Mouse (Mus musculus): Measurements from ENCODE around the gene Olfm4. TPM values are rescaled to one million over a fixed set of nuclear protein-coding genes. Genes with fewer than 3 reads are reported as not detected.
A peak's percentile ranks its signal among the peaks of the same experiment; 100 is the strongest.

Olfm4 gene
- total RNA-seq (2021), result 1 to 10 TPM; 2.1 to 2.5 TPM
- long read RNA-seq, partial matches to known transcripts, result 0 of 1 reads
- long read RNA-seq, other reads (novel, unspliced or antisense), result 1 of 1 reads

DNA sequence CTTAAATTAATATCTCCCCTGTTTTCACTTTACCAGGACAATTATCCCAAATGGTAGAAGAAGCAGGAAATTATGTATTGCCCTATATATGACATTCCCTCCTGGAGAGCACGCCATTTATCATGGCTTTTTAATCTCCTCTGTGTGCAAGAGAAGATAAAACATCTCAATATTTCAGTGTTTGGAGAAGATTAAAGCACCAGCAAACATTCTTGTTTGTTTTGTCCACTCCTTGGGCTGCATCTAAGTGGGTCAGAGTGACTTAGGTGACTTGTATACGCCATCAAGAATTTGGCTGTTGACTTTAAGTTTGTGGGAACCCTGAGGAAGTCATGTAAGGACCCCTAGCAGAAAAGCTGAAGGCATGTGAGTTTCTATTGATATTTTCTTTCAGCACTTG lies at the start of gene Olfm4:
Gene Olfm4, plus strand, starts transcription at position 301 of the 400 bp plus-strand sequence.
- DNase-seq (ENCODE audit: low spot score in 2 of 2), result no peak

DNA sequence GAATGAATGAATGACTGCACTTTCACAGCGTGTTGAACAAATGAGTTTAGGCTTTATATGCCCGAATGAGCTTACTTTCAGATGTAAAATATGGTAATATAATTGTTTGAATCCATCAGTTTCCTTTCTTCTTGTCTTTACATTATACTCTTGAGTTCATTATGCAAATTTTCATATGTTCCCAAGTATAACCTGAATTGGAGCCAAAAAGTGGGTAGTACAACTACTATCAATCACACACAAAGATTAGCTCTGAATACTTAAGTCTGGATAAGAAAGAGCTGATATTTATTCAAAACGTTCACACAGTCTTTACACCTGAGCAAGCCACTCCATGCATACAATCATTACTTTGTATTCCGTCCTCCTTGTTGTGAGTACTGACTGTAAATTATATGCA lies 49.5 kb upstream of the Olfm4 start:
- no peak for DNase-seq (ENCODE audit: low spot score in 2 of 2)

DNA sequence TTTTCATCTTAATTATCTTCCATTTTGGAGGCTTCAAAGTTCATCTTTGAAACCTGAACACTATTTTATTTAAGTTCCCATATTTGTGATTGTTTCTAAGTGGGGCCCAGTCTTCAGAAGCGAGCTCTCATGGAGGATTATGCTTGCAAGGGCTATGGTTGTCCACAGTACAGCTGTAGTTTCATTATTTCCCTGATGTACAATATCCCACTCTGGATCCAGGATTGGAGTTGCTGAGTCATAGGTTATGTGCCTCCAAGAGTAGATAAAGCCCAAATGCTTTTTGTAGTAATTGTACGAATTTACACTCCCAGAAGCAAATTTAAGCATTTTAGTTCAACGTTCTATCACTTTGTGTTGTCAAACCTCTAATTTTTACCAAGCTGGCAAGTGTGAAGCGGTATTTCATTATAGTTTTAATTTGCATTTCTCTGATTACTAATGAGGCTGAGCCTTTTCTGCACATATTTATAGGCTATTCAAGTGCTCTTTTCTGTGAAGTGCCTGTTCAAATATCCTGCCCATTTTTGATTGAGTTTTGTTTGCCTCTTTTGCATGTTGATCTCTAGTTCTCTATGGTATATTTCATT lies 46.9 kb upstream of the Olfm4 start:
- DNase-seq (ENCODE audit: low spot score in 2 of 2), result peak in 1 of 2 experiments; percentile 14

DNA sequence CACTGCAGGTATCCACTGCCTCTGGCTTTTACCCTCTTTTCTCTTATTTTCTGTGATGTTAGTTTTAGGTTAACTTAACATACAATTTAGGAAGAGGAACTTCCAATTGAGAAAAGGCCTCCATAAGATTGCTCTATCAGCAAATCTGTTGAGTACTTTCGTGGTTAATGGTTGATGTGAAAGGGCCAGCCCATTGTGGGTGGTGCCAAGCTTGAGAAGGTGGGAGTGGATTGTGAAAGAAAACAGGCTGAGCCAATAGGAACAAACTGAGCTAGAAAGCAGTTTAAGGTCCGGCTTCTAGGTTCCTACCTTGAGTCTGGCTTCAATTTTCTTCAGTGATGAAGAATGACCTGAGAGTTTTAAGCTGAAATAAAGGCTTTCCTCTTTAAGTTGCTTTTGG lies 38.0 kb upstream of the Olfm4 start:
- DNase-seq (ENCODE audit: low spot score in 2 of 2), result no peak

DNA sequence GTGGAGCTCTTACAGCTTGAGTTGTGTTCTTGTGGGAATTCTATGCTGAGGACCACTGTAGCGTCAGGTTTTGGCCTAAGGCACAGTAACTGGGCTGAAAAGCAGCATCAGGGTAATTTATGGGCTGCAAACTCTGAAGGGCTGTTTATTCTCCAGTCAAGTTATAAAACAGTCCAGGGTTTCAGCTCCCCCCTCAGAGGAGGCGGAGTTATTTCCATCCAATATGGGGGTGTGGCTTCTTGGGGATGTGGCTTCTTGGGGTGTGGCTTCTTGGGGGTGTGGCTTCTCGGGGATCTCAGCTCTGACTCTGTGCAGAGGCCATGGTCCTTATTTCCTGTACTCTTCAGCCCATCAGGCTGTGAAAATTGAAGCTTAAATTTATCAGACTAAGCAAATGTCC lies 28.2 kb upstream of the Olfm4 start:
- no peak for DNase-seq (ENCODE audit: low spot score in 2 of 2)

DNA sequence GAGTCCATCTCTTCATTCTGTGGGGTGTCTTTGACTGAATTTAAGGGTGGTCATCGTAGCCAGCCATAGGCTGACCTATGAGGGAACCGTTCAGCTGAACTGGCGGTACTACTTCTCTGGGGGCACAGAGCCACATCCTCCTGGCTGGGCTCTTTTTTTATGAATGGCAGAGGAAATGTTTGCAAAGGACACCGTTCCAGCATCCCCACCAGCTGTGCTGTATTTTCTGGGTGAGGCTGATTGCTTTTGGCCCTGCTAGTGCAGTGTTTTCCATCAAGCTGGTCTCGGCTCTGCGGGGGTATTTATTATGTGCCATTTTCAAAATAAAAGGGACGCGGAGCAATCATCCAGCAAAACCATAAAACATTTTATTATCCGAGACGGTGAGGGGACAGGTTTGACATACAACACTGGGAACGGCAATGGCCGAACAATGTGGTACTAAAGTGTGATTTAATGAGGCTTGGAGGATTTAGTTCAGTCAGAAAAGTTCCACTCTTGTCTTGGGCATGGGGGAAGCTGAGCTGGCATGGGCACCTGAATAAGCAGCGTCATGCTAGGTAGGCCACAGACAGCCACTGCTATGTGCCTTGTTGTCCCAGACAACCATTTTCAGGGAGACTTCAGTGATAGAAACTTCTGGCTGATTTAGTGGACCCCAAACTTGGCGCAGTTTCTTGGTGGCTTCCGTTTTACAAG lies 25.9 kb upstream of the Olfm4 start:
- no peak for DNase-seq (ENCODE audit: low spot score in 2 of 2)

DNA sequence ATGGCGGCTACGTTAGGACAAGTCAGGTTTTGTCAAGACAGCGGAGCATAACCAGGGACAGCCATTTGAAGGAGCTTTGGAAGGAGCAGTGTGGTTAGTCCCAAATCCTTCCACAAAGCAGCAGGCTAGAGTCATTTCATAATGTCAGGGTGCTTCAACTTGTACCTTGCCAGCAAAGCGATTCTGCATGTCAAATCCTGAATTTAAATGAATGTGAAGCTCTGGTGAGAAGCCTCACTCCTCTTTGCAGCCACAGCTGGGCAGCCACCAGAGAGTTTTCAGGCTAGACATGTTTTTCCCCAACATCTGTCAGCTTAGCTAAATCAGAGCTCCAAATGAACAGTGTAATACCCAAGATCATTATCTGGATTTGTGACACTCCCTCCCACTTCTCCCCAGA lies 22.7 kb upstream of the Olfm4 start:
- DNase-seq (ENCODE audit: low spot score in 2 of 2), result no peak

GRCm38 (mm10) chr14:79961602-79962001 lies 22.3 kb upstream of the Olfm4 start:
- DNase-seq (ENCODE audit: low spot score in 2 of 2), result no peak

DNA sequence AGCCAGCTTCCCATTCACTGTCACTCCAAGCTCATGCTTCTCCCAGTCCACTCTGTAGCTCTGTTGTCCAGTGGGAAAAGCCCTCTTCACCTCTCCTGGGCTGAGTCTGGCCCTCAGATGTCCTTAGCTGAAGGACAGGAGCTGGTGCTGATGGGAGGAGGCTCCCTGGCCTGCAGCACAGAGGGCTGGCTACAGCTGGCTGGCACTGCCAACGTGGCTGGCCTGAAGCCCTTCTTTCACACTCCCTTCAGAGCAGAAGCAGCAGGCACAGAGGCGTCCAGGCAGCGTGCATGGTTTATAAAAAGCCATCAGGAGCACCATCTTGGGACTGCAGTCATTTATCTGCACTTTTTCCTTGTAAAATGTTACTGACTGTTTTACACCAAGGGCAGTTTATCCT lies 13.7 kb upstream of the Olfm4 start:
- DNase-seq (ENCODE audit: low spot score in 2 of 2), result peak; percentile 35 to 62

DNA sequence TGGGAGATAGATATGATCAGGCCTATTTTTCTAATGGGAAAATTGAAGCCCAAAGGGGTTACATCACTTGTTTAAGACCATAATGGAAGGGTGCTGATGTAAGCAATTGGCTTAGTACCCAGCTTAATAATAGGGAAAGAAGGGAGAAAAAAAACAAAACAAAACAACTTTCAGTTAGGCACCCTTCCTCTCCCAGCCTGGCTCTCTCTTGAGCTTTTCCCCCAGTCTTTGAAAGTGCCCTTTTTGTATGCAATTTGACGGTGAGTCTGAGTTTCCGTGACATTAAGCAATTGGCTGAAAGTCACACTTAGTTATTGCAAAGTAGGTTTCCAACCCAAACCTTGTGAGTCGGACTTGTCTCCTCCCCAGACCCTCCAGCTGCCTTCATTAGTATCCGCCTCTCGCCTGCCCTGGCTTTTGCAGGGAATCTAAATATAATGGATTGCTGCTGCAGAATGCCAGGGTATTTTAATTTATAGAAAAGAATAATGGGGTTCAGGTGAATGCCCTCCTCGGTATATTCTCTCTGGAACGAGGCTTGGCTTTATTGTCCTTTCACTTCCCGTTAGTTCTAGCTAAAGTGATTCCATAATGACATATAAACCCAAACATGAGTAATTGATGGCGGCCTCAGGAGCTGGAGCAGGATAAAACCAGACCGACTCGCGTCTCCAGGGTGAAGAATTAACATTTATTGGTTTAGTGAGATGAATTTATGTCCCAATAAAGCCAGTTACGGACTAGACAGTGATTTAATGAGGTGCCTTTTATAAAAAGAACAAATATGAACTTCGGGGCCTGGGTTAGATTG lies 12.7 kb upstream of the Olfm4 start:
- no peak for DNase-seq (ENCODE audit: low spot score in 2 of 2)

GRCm38 (mm10) chr14:79981437-79981836 lies 2.4 kb upstream of the Olfm4 start:
- DNase-seq (ENCODE audit: low spot score in 2 of 2), result no peak

GRCm38 (mm10) chr14:79985137-79985670 lies 1.3 kb downstream of the Olfm4 start:
- DNase-seq (ENCODE audit: low spot score in 2 of 2), result no peak

DNA sequence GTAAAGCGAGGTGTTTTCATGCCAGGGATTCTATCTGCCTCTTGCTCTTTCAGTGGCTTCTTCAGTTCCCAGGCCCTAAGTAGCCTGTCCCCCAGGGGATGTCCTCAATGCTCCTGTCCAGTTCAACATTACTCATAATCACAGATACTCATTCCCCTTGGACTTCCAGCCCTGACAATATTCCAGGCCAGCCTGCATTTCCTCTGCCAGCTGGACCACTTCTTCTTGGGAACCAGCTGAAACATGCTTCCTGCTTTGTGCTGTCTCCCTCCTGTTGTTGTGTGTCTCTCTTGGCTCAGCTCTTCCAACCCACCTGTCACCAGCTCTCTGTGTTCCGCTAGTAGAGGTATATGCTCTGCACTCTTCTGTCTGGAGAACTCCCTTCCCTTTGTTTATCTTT lies 1.8 kb downstream of the Olfm4 start:
- DNase-seq (ENCODE audit: low spot score in 2 of 2), result no peak

- no peak for DNase-seq (ENCODE audit: low spot score in 2 of 2)
Observed at GRCm38 (mm10) chr14:79986831-79987230, 3.0 kb downstream of the Olfm4 start.

- DNase-seq (ENCODE audit: low spot score in 2 of 2), result no peak
Observed at GRCm38 (mm10) chr14:79989785-79990184, 5.9 kb downstream of the Olfm4 start.

- DNase-seq (ENCODE audit: low spot score in 2 of 2), result no peak
Observed at GRCm38 (mm10) chr14:79990547-79990946, 6.7 kb downstream of the Olfm4 start.

DNA sequence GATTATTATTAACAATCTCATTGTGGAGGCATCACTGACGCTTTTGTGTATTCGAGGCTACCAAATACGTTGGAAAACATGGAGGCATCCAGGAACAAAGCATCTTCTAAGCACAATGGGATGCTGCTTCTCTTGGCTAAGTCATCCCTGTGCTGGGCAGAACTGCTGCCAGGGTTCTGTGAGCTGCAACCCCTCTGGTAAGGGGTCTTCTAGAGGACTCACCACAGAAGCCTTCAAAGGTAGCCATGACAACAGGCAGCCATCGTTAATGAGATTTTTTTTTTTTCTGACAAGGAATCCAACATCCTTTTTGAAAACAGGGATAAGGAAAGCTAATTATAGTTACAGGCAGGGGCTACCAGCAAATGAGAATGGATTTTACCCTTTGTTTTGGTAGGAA lies 13.7 kb downstream of the Olfm4 start:
- no peak for DNase-seq (ENCODE audit: low spot score in 2 of 2)

- DNase-seq (ENCODE audit: low spot score in 2 of 2), result no peak
Observed at GRCm38 (mm10) chr14:80000110-80000531, 16.2 kb downstream of the Olfm4 start.

DNA sequence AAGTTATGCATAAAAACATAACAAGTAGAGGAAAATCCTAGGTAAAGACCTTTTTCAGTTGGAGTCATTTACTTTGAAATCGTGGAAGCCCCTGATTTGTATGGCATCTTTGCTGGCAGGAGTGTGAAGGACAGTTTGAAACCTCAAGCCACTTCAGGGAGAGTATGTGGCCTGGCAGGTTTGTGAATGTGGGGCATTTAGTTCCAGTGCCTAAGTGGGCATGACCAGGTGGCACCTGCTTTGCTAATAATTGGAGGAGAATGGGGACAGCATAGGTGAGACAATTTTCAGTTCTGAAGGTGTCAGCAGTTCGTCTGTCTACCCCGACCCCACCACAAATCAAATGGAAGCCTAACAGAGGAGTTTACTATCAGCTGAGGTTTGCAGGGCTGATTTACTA lies 23.8 kb downstream of the Olfm4 start:
- no peak for DNase-seq (ENCODE audit: low spot score in 2 of 2)

DNA sequence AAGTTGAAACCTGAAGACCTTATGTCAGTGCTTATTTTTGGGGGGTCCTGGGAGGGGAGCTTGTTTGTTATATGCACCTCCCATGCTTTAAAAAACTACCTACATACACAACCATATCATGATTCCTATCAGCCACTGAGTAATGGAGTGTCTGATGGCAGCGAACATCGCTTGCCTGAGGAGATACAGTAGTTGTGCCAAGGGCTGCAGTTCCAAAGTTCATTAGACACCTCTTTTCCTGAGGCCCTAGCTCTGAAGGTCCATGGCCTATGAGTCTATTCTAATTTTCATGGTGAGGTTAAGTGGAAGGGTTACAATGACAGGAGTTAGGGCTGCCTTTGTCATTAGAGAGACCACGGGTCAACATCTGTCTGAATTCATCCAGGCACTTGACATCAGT lies 26.5 kb downstream of the Olfm4 start:
- no peak for DNase-seq (ENCODE audit: low spot score in 2 of 2)

DNA sequence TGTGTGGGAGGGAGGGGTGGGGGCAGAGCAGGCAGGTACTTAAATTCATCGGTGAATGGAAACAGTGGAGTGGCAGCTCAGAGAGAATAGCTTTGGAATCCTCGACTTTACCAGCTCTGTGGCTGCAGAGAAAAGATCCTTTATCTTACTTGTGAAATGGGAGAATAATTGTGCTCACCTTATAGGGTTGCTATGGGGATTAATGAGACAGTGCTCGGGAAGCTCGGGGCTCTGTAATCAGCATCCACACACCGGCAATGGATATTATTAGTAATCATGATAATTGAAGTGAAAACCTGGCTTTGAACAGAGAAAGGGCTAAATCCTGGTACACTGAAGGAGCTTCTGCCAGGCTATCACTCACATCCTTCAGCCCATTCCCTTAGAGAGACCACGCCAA lies 31.1 kb downstream of the Olfm4 start:
- DNase-seq (ENCODE audit: low spot score in 2 of 2), result no peak

DNA sequence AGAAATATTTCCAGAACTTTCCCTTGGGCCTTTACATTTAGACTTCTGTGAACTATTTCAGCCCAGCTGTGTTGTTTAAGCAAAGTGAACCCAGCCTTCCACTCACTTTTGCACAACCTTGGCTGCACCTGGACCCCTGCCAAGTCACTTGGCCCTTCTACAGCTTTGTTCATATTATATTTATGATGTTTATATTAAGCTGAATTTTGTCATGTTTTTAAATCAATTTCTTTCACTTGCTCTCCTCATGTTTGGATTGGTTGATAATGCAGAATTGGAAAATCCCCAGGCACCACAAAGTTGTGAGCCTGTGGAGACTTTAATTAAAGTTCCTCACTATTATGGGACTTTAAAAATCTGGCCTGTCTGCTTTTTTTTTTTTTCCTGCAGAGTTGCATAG lies 32.2 kb downstream of the Olfm4 start:
- no peak for DNase-seq (ENCODE audit: low spot score in 2 of 2)

Data from layer of hippocampus, adult 18-20 months (tissue).